Mouse (Mus musculus) lung, adult 18-20 months (tissue): ENCODE results near the gene Hlcs.

Experiments used
- DNase-seq, 2 experiments: peaks; one replicate each; pipeline ENCODE4 v3.0.0; 2022; ENCODE audit warnings: mixed read lengths in 2 of 2

Hlcs gene

DNA sequence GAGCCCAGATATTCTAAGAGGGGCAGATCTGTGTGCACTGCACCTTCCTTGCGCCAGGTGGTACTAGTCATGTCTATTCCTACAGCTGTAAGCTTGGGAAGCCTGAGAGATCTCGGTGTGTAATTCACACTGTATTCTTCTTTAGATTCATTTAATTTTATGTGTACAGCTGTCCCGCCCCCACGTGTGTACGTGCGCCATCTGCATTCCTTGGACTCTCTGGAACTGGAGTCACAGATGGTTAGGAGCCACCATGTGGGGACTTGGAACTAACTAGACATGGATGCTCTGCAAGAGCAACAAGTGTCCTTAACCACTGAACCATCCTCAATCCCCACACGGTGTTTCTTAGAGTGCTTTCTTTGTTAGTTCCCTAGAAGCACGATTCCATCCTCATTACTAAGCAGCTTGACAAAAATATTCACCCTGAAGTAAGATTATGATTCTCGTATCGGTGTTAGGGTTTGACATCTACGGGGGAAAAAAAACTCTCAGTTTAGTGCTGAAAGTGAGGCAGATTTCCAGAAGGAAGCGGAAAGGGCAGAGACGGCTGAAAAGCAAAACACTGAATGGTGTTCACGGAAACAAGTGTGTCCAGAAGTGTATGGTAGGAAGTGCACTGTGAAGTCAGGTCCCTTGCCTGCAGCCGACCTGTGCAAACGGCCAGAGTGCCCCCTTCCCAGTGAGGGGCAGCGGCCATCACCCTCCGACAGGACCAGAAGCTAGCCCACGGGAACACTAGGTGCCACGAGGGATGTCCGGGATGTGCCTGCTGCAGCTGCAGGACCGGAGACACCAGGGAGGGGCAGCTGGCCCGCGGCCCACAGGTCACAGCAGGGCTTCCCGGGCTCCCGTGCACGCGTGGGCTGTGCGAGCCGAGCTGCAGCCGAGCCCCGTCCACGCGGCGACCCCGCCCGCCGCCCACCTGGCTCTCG lies 24.0 kb downstream of the Hlcs start:
- DNase-seq, result peak in 1 of 2 experiments; percentile 27

DNA sequence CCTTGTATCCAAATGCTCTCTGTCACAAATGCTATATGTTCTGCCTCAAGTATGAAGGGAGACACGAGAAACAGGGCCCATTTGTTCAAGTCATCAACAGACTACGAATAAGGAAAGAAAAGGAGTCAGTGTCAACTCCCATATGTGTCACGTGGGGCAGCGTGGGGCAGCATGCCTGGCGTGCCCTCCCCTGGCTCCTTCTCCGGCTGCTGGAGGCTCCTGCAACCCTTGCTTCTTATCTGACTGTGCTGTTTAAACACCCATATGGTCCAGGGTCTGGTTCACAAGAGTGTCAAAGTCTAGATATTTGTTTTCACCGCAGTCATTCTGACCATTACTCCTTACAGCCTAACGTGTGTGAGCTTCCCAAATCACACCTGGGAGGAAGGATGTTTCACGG lies 25.5 kb downstream of the Hlcs start:
- DNase-seq, result no peak

DNA sequence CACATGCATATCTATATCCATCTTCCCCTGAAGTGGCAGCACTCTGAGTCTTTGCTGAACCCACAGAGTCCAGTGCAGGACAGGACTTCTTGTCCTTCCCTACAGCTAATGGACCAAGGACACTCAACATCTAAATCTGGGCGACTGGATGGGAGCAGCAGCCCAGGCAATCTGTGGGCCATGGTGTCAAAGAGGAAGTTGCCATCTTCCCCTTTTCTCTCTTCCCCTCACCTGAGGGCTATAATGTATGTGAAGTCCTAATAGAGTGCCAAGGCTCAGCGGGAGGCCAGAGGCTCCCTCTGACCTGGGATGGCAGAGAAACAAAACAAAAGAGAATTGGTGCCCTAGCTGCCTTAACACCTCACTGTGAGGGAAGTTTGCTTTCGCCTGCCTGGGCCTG lies 29.4 kb downstream of the Hlcs start:
- no peak for DNase-seq

DNA sequence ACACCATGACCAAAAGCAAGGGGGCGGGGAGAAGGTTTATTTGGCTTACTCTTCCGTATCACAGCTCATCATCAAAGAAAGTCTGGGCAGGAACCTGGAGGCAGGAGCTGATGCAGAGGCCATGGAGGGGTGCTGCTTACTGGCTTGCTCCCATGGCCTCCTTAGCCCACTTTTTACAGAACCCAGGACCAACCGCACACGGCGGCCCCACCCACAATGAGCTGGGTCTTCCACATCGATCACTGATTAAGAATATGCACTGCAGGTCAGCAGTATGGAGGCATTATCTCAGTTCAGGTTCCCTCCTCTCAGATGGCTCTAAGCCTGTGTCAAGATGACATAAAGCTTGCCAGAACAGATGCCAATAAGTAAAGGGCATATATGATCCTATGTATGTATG lies 42.5 kb downstream of the Hlcs start:
- no peak for DNase-seq

DNA sequence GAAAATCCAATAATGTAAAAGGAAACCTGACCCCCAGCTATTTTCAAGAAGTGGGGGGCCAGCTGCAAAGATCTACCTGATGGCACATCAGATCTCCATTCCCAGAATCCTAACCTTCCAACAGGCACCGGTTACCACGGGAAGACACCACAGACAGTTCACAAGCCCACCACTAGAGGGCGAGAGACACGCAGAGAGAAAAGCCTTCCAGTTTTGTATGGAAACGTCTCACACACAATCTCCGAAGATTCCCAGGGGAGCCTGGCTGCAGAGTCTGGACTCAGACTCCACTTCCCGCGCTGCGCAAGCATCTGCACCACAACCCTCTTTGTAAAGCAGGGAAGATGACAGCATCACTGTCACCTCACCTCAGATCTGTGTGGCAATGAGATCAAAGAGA lies 43.7 kb downstream of the Hlcs start:
- DNase-seq, result peak; percentile 83 to 86

DNA sequence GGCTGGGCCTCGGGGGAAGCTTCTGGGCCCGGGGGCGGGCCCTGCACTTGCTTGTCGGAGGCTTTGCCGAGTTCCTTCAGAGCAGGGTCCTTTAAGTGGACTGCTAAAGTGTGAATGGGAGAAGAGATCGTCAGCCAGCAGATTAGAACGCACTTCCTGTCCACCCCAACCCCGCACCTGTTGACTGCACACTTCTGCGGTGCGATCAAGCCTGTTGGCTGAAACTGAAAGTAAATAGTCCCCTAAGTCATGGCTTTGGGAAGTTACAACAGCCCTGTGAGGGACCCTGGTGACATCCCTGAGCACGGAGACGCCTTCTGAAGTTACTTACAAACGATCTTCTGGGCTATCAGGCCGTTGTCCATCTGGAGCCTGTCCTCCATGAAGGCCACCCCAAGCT lies 45.2 kb downstream of the Hlcs start:
- DNase-seq, result no peak

DNA sequence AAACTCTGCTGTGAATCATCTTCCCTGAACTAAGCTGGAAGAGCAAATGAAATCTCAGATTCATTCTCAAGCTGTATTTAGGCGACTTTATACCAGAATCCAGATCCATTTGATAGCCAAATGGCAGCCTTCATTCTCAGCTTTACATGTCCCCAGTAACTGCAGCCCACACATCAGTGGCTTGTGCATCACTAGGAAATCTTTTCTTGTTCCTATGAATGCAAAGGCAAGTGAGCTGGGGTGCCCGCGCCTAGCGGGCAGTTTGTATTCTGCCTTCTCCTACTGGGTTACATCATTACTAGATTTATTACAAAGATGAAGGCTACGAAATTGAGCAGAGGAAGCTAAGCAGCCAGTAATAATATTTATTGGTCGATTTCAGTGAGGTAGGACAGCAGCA lies 48.8 kb downstream of the Hlcs start:
- no peak for DNase-seq

DNA sequence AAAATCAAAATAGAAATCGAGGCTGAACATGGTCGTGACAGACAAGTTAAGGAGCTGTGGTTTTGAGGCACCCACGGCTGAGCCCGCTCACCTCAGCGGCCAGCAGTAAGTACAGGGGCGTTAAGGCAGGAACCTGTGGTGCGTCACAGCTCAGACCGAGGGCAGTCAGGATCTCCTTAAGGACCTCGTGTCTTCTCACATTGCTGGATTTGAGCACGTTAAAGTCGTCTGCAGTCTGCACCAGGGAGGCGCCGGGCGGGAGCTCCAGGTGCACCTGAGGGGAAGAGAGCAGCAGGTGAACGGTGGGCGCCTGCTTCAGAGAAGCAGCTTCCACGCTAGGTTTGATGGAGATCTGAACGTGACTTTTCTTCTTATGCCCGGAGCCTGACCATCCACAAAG lies 50.9 kb downstream of the Hlcs start:
- no peak for DNase-seq

DNA sequence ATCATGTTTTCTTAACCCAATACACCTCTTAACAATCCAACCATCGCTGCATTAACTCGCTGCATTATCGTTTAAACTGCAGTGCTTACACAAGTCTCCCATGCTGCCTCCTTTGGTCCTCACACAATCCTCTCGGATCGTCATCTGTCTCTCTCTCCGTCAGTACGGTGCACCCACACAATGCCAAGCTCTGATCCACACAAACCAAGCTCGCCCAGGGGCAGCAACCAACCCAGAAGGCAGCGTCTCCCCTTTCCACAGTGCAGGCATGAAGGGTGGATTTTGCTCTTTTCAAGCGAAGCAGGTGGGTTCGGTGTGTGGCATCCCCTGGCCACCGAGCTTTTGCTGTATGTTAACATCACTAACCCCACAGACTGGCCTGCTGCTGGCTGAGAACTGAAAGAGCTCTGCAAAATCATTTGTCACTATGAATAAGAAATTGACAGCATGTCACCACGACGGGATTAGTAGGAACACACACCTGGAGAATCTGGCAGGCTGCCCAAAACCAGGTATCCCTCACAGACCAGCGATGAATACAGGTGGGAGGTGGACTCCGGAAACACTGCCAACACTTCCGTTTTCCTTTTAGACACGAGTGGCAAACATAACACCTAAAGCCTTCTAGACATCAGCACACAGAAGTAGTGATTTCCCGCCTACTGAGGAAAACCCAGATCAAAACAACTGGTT lies 52.3 kb downstream of the Hlcs start:
- DNase-seq, result no peak

DNA sequence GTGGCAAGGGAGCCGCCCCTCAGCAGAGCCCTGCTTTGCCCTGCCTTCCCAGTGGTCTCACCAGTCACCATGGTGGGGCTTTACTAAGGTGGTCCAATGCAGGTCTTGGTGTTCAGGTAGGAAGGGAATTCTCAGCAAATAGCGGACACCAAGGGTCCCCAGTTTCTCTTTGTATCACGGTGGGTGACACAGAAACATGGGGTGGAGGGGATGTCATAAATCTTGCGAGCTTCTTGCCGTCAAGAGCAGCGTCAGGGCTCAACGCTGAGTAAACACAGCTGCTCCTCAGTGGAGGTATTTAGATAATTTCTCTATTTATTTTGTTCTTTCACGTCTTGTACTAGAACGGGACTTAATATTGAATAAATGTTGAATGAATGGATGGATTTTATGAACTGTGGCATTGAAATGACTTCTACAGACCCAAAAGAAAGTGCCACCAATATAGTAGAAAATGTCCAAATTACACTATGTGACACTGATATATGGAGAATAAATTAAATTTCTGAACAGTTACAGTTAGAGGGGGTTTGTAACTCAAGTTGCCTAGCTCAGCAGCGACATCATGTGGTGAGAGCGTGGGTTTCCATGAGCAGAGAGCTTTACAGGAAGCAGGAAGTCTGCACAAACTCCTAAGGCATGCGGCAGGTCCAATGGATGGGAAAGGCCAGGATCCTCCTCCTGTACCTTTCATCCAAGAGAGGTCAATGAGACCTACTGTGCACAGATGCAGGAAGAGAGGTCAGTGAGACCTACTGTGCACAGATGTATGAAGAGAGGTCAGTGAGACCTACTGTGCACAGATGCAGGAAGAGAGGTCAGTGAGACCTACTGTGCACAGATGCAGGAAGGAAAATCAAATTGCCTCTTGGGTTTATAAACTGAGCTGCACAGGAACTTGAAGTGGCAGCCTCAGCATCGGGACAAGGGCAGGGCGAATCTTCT lies 54.7 kb downstream of the Hlcs start:
- peak; percentile 73 to 81 for DNase-seq

DNA sequence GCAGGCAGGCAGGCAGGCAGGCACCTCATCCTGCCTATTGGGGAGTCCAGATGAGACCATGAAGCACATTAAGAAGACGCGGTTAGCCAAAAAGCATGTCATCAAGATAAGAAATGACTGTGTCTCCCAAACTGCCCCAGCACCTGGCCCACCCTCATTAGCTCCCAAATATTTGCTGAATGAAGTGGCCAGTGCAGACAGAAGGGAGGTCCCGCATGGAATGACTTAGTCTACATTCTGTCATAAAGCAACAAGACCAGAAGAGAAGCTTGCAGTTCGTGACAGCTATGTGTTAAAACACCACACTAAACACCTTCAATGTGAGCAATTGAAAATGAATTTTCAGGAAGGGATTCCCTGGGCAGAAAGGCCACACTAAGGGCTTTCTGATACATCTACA lies 57.8 kb downstream of the Hlcs start:
- DNase-seq, result no peak

DNA sequence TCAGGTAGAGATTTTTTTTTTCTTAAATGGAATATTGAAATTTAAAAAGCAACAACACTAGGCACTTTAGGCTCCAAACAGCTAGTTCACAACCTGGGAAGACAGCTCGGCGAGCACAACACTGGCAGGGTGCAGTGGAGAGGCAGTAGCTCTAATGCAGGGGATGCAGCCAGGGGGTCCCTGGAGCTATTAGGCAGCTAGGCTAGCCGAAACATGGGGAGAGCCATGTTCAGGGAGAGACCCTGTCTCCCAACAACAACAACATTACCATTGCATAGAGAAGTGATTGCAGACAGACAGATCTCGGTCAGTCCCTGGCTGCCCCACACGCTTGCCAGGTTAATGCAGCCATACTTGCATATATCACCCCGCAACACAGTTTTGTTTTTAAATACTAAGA lies 58.3 kb downstream of the Hlcs start:
- no peak for DNase-seq

DNA sequence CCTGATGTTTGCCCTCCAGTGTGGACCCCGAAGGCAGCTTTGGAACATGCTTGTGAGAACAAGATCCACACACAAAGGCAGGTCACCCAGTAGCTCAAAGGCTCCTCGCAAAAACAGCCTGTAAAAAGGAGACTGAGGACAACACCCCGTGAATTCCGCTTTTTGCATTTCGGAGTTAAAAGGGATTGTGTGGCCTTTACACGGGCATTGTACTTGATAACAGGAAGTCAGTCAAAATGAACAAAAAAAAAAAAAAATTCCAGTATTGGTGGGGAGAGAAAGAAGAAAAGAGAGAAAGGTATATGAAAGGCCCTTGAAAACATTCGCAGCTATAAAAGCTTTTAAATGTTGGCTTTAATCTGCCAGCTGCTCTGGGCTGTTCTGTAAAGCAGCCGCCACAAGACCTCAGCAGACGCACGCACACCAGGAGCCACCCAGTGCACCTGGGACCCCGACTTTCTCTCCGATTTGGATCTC lies 58.9 kb downstream of the Hlcs start:
- DNase-seq, result no peak

DNA sequence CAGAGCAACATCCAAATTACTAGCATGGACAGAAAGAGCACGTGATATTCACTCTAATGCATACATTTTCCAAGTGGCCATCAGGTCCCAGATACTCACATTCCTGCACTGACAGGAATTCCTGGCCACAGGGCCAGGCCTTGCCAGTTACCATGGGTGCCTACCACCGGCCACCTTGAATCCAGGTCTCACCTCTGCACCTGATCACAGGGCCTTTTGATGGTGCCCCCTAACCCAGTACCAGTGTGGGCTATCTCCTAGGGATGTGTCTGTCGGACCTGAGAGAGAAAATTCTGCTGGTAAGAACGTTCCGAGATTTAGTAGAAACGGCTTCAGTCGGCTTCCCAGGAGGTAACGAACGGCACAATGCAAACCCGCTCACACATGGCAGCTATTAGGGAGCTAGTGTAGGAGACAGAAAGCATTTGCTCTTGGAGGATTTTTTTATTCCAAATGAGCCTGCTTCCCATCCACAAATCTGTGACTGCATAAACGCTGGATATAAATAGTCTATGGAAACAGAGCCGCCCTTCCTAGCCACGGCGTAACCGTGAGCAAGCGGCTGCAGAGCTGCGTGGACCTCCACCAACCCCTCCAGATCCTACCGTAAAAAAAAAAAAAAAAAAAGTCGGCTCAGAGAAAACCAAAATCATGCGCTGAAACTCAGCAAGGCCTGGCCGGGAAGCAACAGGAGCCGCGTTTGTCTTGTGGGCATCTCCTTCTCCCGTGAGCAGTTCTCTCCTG lies 59.5 kb downstream of the Hlcs start:
- DNase-seq, result no peak

DNA sequence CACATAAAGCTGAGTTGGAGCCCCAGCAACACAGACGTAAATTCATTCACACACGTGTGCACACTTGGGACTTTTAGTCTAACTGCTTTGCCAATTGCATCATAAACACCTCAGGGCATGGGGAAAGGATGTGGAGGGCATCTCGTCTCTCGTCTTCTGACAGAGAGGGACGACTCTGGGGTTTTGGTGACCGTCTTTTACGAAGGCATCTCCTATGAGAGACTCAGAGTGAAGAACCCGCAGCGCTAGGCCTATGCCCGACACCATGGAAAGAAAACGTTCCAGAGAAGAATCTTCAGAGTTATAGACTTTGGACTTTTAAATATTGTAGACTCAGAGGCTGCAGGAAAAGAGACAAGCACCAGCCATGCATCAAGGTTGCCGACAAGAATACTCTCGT lies 61.6 kb downstream of the Hlcs start:
- no peak for DNase-seq

DNA sequence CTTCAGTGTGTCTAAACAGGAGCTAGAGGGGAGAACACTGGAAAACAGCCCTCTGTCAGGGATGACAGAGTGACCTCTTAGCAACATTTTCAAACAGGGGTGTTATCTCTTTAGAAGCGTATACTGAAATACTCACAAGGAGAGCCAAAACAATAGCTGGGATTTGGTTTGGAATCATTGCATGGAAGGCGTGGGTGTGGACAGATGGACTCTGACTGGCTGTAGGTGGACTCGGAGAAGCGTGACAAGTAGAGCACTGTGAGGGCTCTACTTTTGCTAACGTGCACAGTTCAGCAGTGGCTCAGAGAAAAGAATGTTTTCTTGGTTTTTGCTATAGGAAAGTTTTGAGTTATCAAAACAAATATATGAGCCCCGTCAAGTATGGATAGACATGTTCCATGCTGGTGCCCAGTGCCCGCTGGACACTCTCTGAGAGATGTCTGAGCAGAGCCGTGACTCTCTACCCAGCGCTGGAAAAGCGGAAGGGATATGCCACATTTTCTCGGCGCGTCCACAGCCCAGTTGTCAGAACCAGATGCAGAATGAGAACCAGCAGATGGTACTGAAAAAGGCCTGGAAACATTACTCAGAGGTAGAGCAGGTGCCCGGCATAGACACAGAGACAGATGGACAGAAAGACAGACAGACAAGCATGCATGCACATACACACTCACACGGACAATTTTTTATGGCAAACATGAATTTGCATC lies 62.6 kb downstream of the Hlcs start:
- no peak for DNase-seq

DNA sequence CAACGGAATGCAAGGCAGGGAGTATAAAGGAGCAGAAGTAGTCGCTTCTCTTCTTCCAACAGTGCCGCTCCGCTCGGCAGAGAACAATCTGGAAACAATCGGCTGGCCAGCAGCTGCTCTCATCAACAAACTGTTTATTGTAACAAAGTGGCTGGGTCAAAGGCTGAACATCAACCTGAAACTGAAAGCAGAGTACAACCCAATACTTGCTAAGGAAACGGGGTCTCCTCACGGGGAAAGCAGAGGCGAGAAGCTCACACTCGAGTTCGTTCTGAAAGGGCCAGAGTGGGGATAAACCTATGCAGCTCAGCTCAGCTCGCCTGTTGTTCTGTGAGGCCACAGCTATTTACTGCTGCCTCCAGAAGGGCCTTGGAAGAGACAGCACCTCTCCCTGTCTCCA lies 63.2 kb downstream of the Hlcs start:
- no peak for DNase-seq

DNA sequence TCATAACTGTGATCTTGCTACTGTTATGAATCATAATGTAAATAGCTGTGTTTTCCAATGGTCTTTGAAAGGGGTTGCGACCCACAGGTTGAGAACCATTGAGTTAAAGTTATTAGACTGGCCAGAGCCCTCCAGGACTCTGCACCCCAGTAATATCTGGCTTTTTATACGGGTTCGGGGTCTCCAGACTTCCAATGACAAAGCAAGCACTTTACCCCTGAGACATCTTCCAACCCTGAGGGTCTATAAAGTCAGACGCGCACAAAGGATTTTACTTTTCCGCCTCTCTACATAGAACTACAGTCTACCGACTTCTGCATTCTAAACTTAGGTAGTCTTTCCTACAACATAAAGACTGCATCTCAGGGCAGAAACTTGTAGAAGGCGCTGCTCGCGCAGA lies 63.7 kb downstream of the Hlcs start:
- no peak for DNase-seq

DNA sequence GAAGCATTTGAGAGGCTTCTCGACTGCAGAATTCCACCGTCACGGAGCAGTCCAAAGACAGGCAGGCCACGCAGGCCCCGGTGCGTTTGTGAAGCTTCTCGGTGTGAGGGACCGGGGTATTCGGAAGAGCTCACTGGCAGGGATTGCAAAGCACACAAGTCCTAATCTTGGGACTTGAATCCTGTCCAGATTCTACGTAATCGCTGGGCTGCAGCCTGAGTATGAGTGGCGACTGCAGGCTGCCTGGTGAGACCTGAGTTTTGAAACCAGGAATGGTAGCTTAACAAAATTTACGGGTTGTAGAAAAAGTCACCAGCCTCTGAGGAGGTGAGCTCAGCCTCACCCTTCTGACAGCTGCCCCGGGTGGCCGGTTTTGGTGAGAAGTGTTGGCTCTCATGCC lies 64.7 kb downstream of the Hlcs start:
- no peak for DNase-seq

DNA sequence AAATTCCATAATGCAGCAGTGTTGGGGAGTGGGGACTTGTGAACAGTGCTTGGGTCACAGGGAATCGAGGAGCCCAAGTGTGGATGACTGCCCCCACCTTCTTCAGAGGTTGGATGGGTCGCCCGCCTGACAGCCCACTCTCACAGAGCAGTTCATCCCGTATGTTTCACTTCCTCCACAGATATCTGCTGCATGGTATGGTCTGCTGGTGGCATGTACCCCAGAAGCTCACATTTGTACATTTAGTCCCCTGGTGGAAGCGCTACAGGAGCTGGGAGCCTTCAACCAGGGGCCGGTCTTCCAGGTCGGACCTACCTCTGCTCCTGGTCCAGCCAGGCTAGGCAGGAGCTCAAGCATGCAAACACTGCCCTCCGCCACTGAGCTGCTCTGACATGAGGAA lies 66.4 kb downstream of the Hlcs start:
- no peak for DNase-seq

DNA sequence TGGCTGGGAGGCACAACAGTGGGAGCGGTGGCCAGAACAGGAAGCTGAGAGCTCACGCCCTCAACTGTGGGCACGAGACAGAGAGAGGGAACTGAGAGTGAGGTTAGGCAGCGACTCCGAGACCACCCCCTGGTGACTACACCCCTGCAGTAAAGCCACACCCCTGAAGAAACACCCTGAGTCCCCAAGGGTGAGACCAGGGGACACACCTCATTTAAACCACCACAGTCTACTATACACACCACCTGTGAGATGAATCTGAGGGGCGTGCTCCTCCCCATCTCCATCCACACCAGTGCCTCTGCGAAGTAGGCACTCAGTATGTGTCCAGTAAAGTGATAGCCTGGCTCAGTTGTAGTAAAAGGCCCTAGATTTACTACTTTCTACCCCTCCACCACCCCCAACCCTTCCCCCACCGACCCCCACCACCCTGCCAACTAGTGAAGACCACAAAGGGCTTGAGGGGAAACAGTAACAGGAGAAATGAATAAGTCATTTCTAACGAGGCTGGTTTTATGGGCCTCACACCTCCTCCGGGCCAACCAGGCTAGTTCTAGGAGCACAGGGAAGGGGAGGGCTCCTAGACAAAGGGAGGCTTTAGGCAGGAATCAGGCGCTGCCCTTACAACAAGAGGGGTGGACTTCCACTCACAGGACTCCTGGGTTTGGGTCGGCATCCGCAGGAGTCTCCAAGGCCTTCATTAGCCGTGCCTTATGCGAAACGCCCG lies 67.2 kb downstream of the Hlcs start:
- peak in 1 of 2 experiments; percentile 50 for DNase-seq
